Mouse (Mus musculus) MEL (cell line): ENCODE measurements around the gene Robo1. TPM values are rescaled to one million over a fixed set of nuclear protein-coding genes. Genes with fewer than 3 reads are reported as not detected.

Experiments used
- DNase-seq: peaks from one replicate; pipeline ENCODE4 v3.0.0; 2011; ENCODE audit warnings: low read depth, low spot score
- H3K27ac ChIP-seq: 2 replicates; pipeline ENCODE4 v1.5.1; 2012; ENCODE audit warnings: low read depth, mild to moderate bottlenecking, control low read depth, low read length, moderate library complexity; ENCODE audit not compliant: control insufficient read depth
- H3K27me3 ChIP-seq, 2 experiments: fragments of 150-350 bp in 1 of 2; sonication (generic) in 1 of 2; 2 replicates each; pipeline ENCODE4 v1.6.1; 2012; ENCODE audit warnings: low read length in 2 of 2, mild to moderate bottlenecking in 2 of 2, improper control_type of control experiment in 1 of 2, moderate library complexity in 1 of 2; ENCODE audit not compliant: insufficient read depth in 2 of 2, control insufficient read depth in 1 of 2
- H3K36me3 ChIP-seq, 2 experiments: 2 replicates each; pipeline ENCODE4 v1.6.1; 2012 to 2014; ENCODE audit warnings: low read length in 2 of 2, improper control_type of control experiment in 1 of 2, inconsistent platforms in 1 of 2, mild to moderate bottlenecking in 1 of 2; ENCODE audit not compliant: insufficient read depth in 2 of 2, control insufficient read depth in 1 of 2
- H3K4me1 ChIP-seq, 2 experiments: fragments of 150-350 bp in 1 of 2; sonication (generic) in 1 of 2; 2 replicates each; pipeline ENCODE4 v1.6.1; 2012; ENCODE audit warnings: low read length in 2 of 2, improper control_type of control experiment in 1 of 2, mild to moderate bottlenecking in 1 of 2; ENCODE audit not compliant: insufficient read depth in 2 of 2, control insufficient read depth in 1 of 2
- H3K4me3 ChIP-seq, 2 experiments: fragments of 150-350 bp in 1 of 2; sonication (generic) in 1 of 2; 2 replicates each; pipeline ENCODE4 v1.5.1; 2012; ENCODE audit warnings: low read depth in 2 of 2, low read length in 2 of 2, mild to moderate bottlenecking in 2 of 2, moderate library complexity in 2 of 2, control low read depth in 1 of 2, improper control_type of control experiment in 1 of 2; ENCODE audit not compliant: control insufficient read depth in 1 of 2, insufficient read depth in 1 of 2
- H3K79me2 ChIP-seq: 2 replicates; pipeline ENCODE4 v1.6.1; 2012; ENCODE audit warnings: mild to moderate bottlenecking, low read length, moderate library complexity; ENCODE audit not compliant: control insufficient read depth, poor library complexity, insufficient read depth
- H3K9ac ChIP-seq: 2 replicates; pipeline ENCODE4 v1.6.1; 2012; ENCODE audit warnings: low read depth, mild to moderate bottlenecking, control low read depth, low read length, moderate library complexity; ENCODE audit not compliant: control insufficient read depth, poor library complexity, severe bottlenecking
- H3K9me3 ChIP-seq: fragments of 150-350 bp; sonication (generic); replicated peaks from 2 replicates; pipeline ENCODE4 v1.6.1; 2012; ENCODE audit warnings: mild to moderate bottlenecking, low read length, improper control_type of control experiment, moderate library complexity; ENCODE audit not compliant: insufficient read depth
- E2F4 ChIP-seq: IDR thresholded peaks from 2 replicates; pipeline ENCODE4 v1.6.1; 2011; ENCODE audit warnings: low read depth, low read length, improper control_type of control experiment, borderline replicate concordance
- ELF1 ChIP-seq: IDR thresholded peaks from 2 replicates; pipeline ENCODE4 v1.6.1; 2014; ENCODE audit warnings: low read depth, mild to moderate bottlenecking, inconsistent platforms, low read length, improper control_type of control experiment, moderate library complexity
- ETS1 ChIP-seq: IDR thresholded peaks from 2 replicates; pipeline ENCODE4 v1.6.1; 2012; ENCODE audit warnings: low read depth, mild to moderate bottlenecking, inconsistent platforms, low read length, improper control_type of control experiment, moderate library complexity
- GABPA ChIP-seq: IDR thresholded peaks from 2 replicates; pipeline ENCODE4 v1.6.1; 2012; ENCODE audit warnings: low read depth, mild to moderate bottlenecking, inconsistent platforms, low read length, improper control_type of control experiment, moderate library complexity
- GATA1 ChIP-seq: IDR thresholded peaks from 2 replicates; pipeline ENCODE4 v1.6.1; 2011; ENCODE audit warnings: low read depth, low read length, improper control_type of control experiment
- HCFC1 ChIP-seq: IDR thresholded peaks from 2 replicates; pipeline ENCODE4 v1.6.1; 2012; ENCODE audit warnings: low read depth, mild to moderate bottlenecking, inconsistent platforms, low read length, improper control_type of control experiment, moderate library complexity
- MAFK ChIP-seq: IDR thresholded peaks from 2 replicates; pipeline ENCODE4 v1.6.1; 2011; ENCODE audit warnings: low read depth, mild to moderate bottlenecking, low read length, improper control_type of control experiment, borderline replicate concordance
- MAX ChIP-seq: IDR thresholded peaks from 2 replicates; pipeline ENCODE4 v1.6.1; 2011; ENCODE audit warnings: low read length, improper control_type of control experiment
- MAZ ChIP-seq: IDR thresholded peaks from 2 replicates; pipeline ENCODE4 v1.6.1; 2012; ENCODE audit warnings: low read depth, mild to moderate bottlenecking, inconsistent platforms, low read length, improper control_type of control experiment
- MEF2A ChIP-seq: IDR thresholded peaks from 2 replicates; pipeline ENCODE4 v1.6.1; 2014; ENCODE audit warnings: low read depth, mild to moderate bottlenecking, inconsistent platforms, low read length, improper control_type of control experiment; ENCODE audit not compliant: poor library complexity, insufficient replicate concordance, severe bottlenecking; ENCODE audit errors: extremely low read depth
- MXI1 ChIP-seq: IDR thresholded peaks from 2 replicates; pipeline ENCODE4 v1.6.1; 2011; ENCODE audit warnings: mild to moderate bottlenecking, low read depth, low read length, improper control_type of control experiment
- NELFE ChIP-seq: IDR thresholded peaks from 2 replicates; pipeline ENCODE4 v1.6.1; 2011; ENCODE audit warnings: low read depth, low read length, improper control_type of control experiment
- POLR2A ChIP-seq, 2 experiments: IDR thresholded peaks; 2 replicates each; pipeline ENCODE4 v1.6.1; 2011 to 2012; ENCODE audit warnings: low read length in 2 of 2, mild to moderate bottlenecking in 2 of 2, control low read depth in 1 of 2, improper control_type of control experiment in 1 of 2, low read depth in 1 of 2, moderate library complexity in 1 of 2; ENCODE audit not compliant: control insufficient read depth in 1 of 2, insufficient read depth in 1 of 2, poor library complexity in 1 of 2
- POLR2AphosphoS2 ChIP-seq: IDR thresholded peaks from 2 replicates; pipeline ENCODE4 v1.6.1; 2011; ENCODE audit warnings: low read length, improper control_type of control experiment
- RCOR1 ChIP-seq: IDR thresholded peaks from 2 replicates; pipeline ENCODE4 v1.6.1; 2012; ENCODE audit warnings: low read depth, mild to moderate bottlenecking, inconsistent platforms, low read length, improper control_type of control experiment
- SIN3A ChIP-seq: IDR thresholded peaks from 2 replicates; pipeline ENCODE4 v1.6.1; 2012; ENCODE audit warnings: low read length, improper control_type of control experiment, inconsistent platforms
- SMC3 ChIP-seq: IDR thresholded peaks from 2 replicates; pipeline ENCODE4 v1.6.1; 2011; ENCODE audit warnings: low read depth, low read length, improper control_type of control experiment
- TBP ChIP-seq: IDR thresholded peaks from 2 replicates; pipeline ENCODE4 v1.8.0; 2011; ENCODE audit warnings: low read depth, low read length, improper control_type of control experiment
- USF1 ChIP-seq: IDR thresholded peaks from 2 replicates; pipeline ENCODE4 v1.6.1; 2014; ENCODE audit warnings: low read depth, mild to moderate bottlenecking, inconsistent platforms, low read length, improper control_type of control experiment, moderate library complexity
- ZC3H11A ChIP-seq: IDR thresholded peaks from 2 replicates; pipeline ENCODE4 v1.6.1; 2012; ENCODE audit warnings: low read depth, mild to moderate bottlenecking, inconsistent platforms, low read length, improper control_type of control experiment
- ZKSCAN1 ChIP-seq: IDR thresholded peaks from 2 replicates; pipeline ENCODE4 v1.6.1; 2012; ENCODE audit warnings: low read depth, mild to moderate bottlenecking, inconsistent platforms, low read length, improper control_type of control experiment, moderate library complexity
- ZMIZ1 ChIP-seq: IDR thresholded peaks from 2 replicates; pipeline ENCODE4 v1.6.1; 2012; ENCODE audit warnings: low read depth, mild to moderate bottlenecking, inconsistent platforms, low read length, improper control_type of control experiment, moderate library complexity
- polyA plus RNA-seq, 2 experiments: library from polyadenylated mRNA; stranded (reverse) in 1 of 2; unstranded in 1 of 2; fragments of >175 nt in 1 of 2; fragments of >200 nt in 1 of 2; gene quantifications; 2 replicates each; pipeline versions ENCODE4 v1.2.1 to v1.2.4; 2012; ENCODE audit warnings: low replicate concordance in 2 of 2, low read depth in 1 of 2; ENCODE audit not compliant: insufficient read length in 2 of 2, insufficient read depth in 1 of 2, missing spikeins in 1 of 2
- total RNA-seq: library from RNA; depleted of rRNA; stranded (reverse); fragments of 300-350 nt; gene quantifications from 2 replicates; pipeline ENCODE4 v1.2.3, GENCODE M21; 2012

The Robo1 gene
- total and polyA plus RNA-seq, 3 experiments: not detected

- no peak overlapping the region for H3K4me3 ChIP-seq
- TF ChIP-seq GABPA (no peak), USF1 (no peak), E2F4 (no peak), ETS1 (no peak), MXI1 (no peak), ZMIZ1 (no peak), MAX (no peak), MAZ (no peak), GATA1 (no peak), RCOR1 (no peak), TBP (no peak), HCFC1 (no peak), ELF1 (no peak), MEF2A (no peak), ZC3H11A (no peak), SMC3 (no peak), SIN3A (no peak)
- no peak overlapping the region for H3K9ac ChIP-seq
- no peak overlapping the region for H3K27ac ChIP-seq
- no peaks in the 10 kb centered on the region for H3K36me3 ChIP-seq
- no peaks in the 10 kb centered on the region for H3K27me3 ChIP-seq
- H3K9me3 ChIP-seq: no peaks in the 10 kb centered on the region
- H3K4me1 ChIP-seq: no peaks in the 10 kb centered on the region
- no peaks in the 10 kb centered on the region for H3K79me2 ChIP-seq
- no peak for DNase-seq
These were observed 478.5 kb downstream of the Robo1 start for GRCm38 (mm10) chr16:72786636-72787035.

GRCm38 (mm10) chr16:72788017-72788416, 479.9 kb downstream of the Robo1 start:
- no peaks in the 10 kb centered on the region for H3K4me1 ChIP-seq
- no peaks in the 10 kb centered on the region for H3K79me2 ChIP-seq
- H3K27me3 ChIP-seq: no peaks in the 10 kb centered on the region
- no peaks in the 10 kb centered on the region for H3K36me3 ChIP-seq
- no peak overlapping the region for H3K27ac ChIP-seq
- DNase-seq: no peak
- TF ChIP-seq NELFE: no peak
- TF ChIP-seq POLR2AphosphoS2: no peak
- TF ChIP-seq MAZ: no peak
- no peak for TF ChIP-seq HCFC1
- no peak for TF ChIP-seq MAX
- no peak for TF ChIP-seq ZMIZ1
- no peak for TF ChIP-seq POLR2A (IDR thresholded peaks at IDR 0.05; ENCODE audit: control insufficient read depth in 1 of 2, insufficient read depth in 1 of 2, low read depth in 1 of 2, low read length in 2 of 2, poor library complexity in 1 of 2)
- no peak for TF ChIP-seq ZKSCAN1
- no peak for TF ChIP-seq MAFK
- TF ChIP-seq, all 39 proteins: peak for 0
- Histone ChIP-seq H3K9me3 (no peaks in the 10 kb centered on the region), H3K9ac (no peak overlapping the region), H3K4me3 (no peak overlapping the region)
